Mouse (Mus musculus) E14TG2a.4 (cell line): Measurements from ENCODE around the gene St6galnac4.

ENCODE experiments used
- CTCF ChIP-seq: conservative IDR thresholded peaks from 2 replicates; pipeline ENCODE4 v1.5.1; 2014; ENCODE audit warnings: low read length
- POU5F1 ChIP-seq: IDR thresholded peaks from 2 replicates; pipeline ENCODE4 v1.6.1; 2014; ENCODE audit warnings: low read length, borderline replicate concordance

DNA sequence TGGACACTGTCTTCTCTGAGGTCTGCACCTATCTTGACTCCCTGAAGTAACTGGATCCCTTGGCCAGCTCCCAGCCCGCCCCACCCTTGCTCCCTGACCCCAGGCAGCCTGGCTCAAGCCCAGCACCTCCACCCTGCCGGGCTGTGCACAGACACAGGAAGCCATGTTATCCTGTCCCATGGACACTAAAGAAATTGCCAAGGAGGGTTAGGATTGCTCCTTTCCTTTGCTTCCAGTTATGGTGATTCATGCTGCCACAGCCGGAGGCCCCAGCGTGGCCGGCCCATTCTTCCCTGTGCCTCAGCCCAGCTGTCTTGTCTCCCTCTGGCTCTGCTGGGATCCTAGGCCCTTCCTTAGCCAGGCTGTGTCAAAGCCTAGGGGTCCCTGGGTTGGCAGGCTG lies 46.8 kb downstream of the St6galnac4 start:
- TF ChIP-seq CTCF (no peak), POU5F1 (no peak)
